Mouse (Mus musculus): ENCODE results near the gene Tmem132c.

- TF ChIP-seq CTCF (IDR thresholded peaks at IDR 0.05; ENCODE audit: low read depth), result no peak
- no peak for TF ChIP-seq EP300 (IDR thresholded peaks at IDR 0.05; ENCODE audit: low read depth)
Observed at GRCm38 (mm10) chr5:127596862-127597261, 355.3 kb downstream of the Tmem132c start.

Measured in liver, embryonic 14.5 days (tissue).